Mouse (Mus musculus) lung, postnatal 36 days (tissue): Measurements from ENCODE around the gene Gm9602.
"Not testable (repeated sequence)": the region's sequence is repeated elsewhere in the genome, so short reads cannot be mapped to it uniquely, and the experiment has no call there.

Experiments used
- DNase-seq: peaks from one replicate; pipeline ENCODE4 v3.0.0; 2022; ENCODE audit warnings: mixed read lengths

Gene Gm9602

DNA sequence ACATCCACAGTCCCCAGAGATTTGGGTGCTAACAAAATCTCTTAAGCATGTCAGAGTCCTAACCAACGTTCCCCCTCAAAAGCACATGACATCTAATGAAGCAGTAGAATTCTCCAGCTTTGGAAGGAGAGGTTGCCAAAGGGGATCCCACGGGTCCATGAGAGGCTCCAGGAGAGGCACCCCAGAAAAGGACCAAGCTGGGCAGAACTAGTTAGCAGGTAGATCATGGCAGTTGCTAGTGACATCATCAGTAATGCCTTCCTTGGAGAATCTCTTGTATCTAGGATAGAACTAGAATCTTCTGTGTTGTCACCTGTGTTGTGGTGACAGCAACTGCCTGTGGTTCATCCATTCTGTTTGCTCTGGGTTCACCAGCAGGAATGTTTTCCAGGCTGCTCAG is at the start of gene Gm9602:
TSS of gene Gm9602 (plus strand) at position 301 of the 400 bp plus-strand sequence.
- DNase-seq = not testable (repeated sequence)

DNA sequence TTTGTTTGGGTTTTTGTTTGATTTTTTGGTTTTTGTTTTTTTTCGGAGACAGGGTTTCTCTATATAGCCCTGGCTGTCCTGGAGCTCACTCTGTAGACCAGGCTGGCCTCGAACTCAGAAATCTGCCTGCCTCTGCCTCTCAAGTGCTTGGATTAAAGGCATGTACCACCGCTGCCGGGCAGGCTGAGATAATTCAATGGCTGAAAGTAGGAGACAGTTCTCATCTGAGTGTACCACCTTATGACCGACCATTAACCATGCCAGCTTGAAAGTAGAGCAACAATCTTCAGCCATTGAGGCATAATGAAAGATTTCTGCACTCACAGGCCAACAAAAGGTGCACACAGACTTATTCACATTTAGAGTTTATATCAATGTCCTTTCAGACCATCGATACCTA is 30.3 kb downstream of the Gm9602 start:
- not testable (repeated sequence) for DNase-seq

DNA sequence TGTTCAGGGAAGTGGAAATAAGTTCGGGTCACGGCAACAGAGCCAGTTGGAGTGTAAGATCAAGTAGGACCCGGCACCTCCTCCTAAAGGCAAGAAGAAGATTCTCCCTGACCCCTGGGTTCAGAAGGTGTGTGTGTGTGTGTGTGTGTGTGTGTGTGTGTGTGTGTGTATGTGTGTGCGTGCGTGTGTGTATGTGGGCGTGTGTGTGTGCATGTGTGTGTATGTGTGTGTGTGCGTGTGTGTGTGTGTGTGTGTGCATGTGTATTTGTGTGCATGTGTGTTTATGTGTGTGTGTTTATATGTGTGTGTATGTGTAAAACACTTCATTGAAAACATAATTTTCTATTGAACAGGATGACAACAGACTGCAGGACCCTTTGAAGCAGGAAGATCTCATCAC is 45.8 kb downstream of the Gm9602 start:
- not testable (repeated sequence) for DNase-seq
